Mouse (Mus musculus) intestine, embryonic 15.5 days (tissue): ENCODE data around the gene Aoc2. TPM values are rescaled to one million over a fixed set of nuclear protein-coding genes. Genes with fewer than 3 reads are reported as not detected.
A peak's percentile ranks its signal among the peaks of the same experiment; 100 is the strongest.

ENCODE experiments used
- ATAC-seq: fragments of 200-750 bp; cut with Nextera tagmentation; 2 replicates; pipeline ENCODE4 v1.8.0; 2017; ENCODE audit warnings: moderate TSS enrichment, moderate library complexity
- H3K27ac ChIP-seq: fragments of 300-500 bp; sonication (generic); 2 replicates; pipeline ENCODE4 v1.5.1; 2015; ENCODE audit warnings: mild to moderate bottlenecking, inconsistent platforms
- H3K27me3 ChIP-seq: fragments of 300-500 bp; sonication (generic); replicated peaks from 2 replicates; pipeline ENCODE4 v1.6.1; 2015; ENCODE audit warnings: inconsistent platforms
- H3K36me3 ChIP-seq: fragments of 300-500 bp; sonication (generic); 2 replicates; pipeline ENCODE4 v1.6.1; 2015; ENCODE audit warnings: inconsistent platforms
- H3K4me1 ChIP-seq: fragments of 300-500 bp; sonication (generic); replicated peaks from 2 replicates; pipeline ENCODE4 v1.6.1; 2015; ENCODE audit warnings: inconsistent platforms
- H3K4me2 ChIP-seq: fragments of 300-500 bp; sonication (generic); replicated peaks from 2 replicates; pipeline ENCODE4 v1.6.1; 2015; ENCODE audit warnings: mild to moderate bottlenecking, inconsistent platforms
- H3K4me3 ChIP-seq: fragments of 300-500 bp; sonication (generic); replicated peaks from 2 replicates; pipeline ENCODE4 v1.5.1; 2015; ENCODE audit warnings: inconsistent platforms
- H3K9ac ChIP-seq: fragments of 300-500 bp; sonication (generic); 2 replicates; pipeline ENCODE4 v1.6.1; 2015; ENCODE audit warnings: inconsistent platforms
- H3K9me3 ChIP-seq: fragments of 300-500 bp; sonication (generic); 2 replicates; pipeline ENCODE4 v1.6.1; 2016; ENCODE audit warnings: inconsistent platforms
- WGBS: fragments of 180-500 bp; shearing (Covaris S2); methylation state at CpG from one replicate; pipeline ENCODE4 v1.1.7; 2015; 5-methylcytosine and 5-hydroxymethylcytosine counted together
- polyA plus RNA-seq: library from polyadenylated mRNA; unstranded; fragments of >200 nt; fragmentation: Nextera tagmentation; extraction: Ambion mirVana; gene quantifications from 2 replicates; pipeline ENCODE4 v1.2.1, GENCODE M21; 2015

The Aoc2 gene
- polyA plus RNA-seq, 1 experiment from 2014 or later: 1.3 TPM

GRCm38 (mm10) chr11:101295191-101295590, 29.7 kb upstream of the Aoc2 start:
- 95% methylated on average over 8 of the region's 8 CpGs for WGBS
- H3K9ac ChIP-seq: no peak overlapping the region
- H3K4me2 ChIP-seq: no peak overlapping the region
- H3K4me3 ChIP-seq: no peak overlapping the region
- H3K4me1 ChIP-seq: no peaks in the 10 kb centered on the region
- H3K27ac ChIP-seq: no peak overlapping the region
- peaks cover 37% of the 10 kb centered on the region for H3K36me3 ChIP-seq
- ATAC-seq: no peak
- H3K27me3 ChIP-seq: no peaks in the 10 kb centered on the region
- no peaks in the 10 kb centered on the region for H3K9me3 ChIP-seq

- ATAC-seq: no peak
- Histone ChIP-seq H3K9ac (peak overlapping the region; percentile 93; the same call in 1 of the 2 replicates), H3K27me3 (no peaks in the 10 kb centered on the region), H3K4me2 (peak overlapping the region; percentile 93), H3K36me3 (peaks cover 13% of the 10 kb centered on the region; the same call in 1 of the 2 replicates), H3K27ac (no peak overlapping the region), H3K4me1 (peaks cover 14% of the 10 kb centered on the region), H3K4me3 (peak overlapping the region; percentile 93), H3K9me3 (no peaks in the 10 kb centered on the region)
- 61% methylated on average over 7 of the region's 7 CpGs for WGBS
Measured at GRCm38 (mm10) chr11:101300881-101301280, 24.0 kb upstream of the Aoc2 start.

GRCm38 (mm10) chr11:101301299-101302003, 23.4 kb upstream of the Aoc2 start:
- Histone ChIP-seq H3K27me3 (no peaks in the 10 kb centered on the region), H3K9me3 (no peaks in the 10 kb centered on the region), H3K4me1 (peaks cover 14% of the 10 kb centered on the region), H3K9ac (peak overlapping the region; percentile 93), H3K36me3 (0 out of 2 replicates have a peak, but pooled peaks cover 12% of the 10 kb centered on the region), H3K4me3 (peak overlapping the region; percentile 93), H3K4me2 (peak overlapping the region; percentile 93), H3K27ac (0 out of 2 replicates have a peak overlapping the region, but pooled peaks have one; percentile 54)
- ATAC-seq: no peak
- 11% methylated on average over 26 of the region's 26 CpGs for WGBS

DNA sequence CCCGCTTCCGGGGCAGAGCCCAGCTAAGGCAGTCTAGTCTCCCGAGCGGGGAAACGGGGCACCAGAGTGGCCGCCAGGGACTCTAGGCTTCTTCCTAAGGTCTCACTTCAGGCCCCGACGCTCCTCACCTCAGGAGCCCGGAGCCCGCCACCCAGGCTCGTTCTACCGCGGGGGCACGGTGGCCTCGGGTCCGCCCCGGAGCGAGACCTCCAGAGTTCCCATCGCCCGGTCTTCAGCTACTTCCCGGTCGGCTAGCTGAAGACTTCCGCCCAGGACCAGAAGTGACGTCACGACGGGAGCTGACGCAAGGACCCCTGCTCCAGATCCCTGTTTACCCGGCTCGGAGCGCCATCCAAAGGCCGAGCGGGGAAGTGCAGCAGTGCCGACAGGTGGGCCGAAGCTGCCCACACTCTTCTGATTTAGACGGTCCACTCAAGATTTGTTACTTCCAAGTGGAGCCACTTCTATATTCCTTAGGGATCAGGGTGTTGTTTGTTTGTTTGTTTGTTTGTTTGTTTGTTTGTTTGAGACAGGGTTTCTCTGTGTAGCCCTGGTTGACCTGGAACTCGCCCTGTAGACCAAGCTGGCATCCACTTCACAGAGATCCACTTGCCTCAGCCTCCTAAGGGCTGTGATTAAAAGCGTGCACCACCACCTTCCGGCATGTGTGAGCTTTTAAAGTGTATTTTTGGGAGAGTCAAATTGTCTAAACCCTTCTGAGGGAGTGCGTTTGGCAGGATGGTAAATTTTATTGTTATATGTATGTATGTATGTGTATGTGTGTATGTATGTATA, 22.7 kb upstream of the Aoc2 start, which contains the start of gene Becn1:
Gene Becn1, minus strand, starts transcription at position 283 of the 795 bp plus-strand sequence.
- Histone ChIP-seq H3K4me1 (peaks cover 14% of the 10 kb centered on the region), H3K27ac (peak within 1 kb of the TSS; percentile 54; the same call in 1 of the 2 replicates), H3K36me3 (0 out of 2 replicates have a peak, but pooled peaks cover 11% of the 10 kb centered on the region), H3K27me3 (no peaks in the 10 kb centered on the region), H3K9me3 (no peaks in the 10 kb centered on the region), H3K4me2 (peak within 1 kb of the TSS; percentile 93), H3K4me3 (peak within 1 kb of the TSS; percentile 93), H3K9ac (peak within 1 kb of the TSS; percentile 93)
- 6% methylated on average over 39 of the region's 39 CpGs for WGBS
- peak; percentile 96 for ATAC-seq

DNA sequence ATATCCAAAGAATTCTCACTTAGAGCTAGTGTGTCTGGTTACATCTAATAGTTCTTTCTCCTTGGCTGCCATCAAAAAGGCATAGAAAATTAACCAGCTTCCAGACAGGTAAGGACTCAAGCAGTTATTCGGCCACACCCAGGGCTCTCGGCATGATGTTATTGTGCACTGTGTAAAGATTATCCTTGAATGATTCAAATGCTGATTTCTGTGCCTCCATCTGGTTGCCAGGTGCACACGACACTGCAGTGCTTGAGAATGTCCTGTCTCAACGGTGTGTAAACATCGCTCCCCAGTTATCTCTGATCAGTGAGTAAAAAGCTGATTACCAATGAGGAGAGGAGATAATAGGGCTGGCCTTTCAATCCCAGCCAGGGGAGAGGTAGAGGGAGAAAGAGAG, 17.1 kb upstream of the Aoc2 start:
- H3K4me2 ChIP-seq: no peak overlapping the region
- no peaks in the 10 kb centered on the region for H3K36me3 ChIP-seq
- no peak overlapping the region for H3K4me3 ChIP-seq
- no peaks in the 10 kb centered on the region for H3K4me1 ChIP-seq
- 24% methylated on average over 5 of the region's 5 CpGs for WGBS
- H3K9ac ChIP-seq: no peak overlapping the region
- ATAC-seq: peak; percentile 58
- H3K27me3 ChIP-seq: no peaks in the 10 kb centered on the region
- H3K27ac ChIP-seq: no peak overlapping the region
- H3K9me3 ChIP-seq: no peaks in the 10 kb centered on the region

DNA sequence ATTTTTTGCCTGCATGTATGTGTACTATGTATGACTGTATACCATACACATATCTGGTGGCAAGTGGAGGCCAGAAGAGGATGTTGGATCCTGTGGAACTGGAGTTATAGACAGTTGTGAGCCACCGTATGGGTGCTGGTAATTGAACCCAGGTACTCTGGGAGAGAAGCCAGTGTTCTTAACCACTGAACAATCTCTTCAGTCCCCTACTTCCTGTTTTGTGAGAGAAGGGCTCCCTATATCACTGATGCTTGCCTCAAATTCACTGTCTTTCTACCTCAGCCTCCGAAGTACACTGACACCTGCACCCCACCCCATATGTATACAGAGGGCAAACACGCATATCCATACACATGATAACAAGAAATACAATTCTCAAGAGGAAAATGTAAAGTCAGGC, 13.8 kb upstream of the Aoc2 start:
- no peak for ATAC-seq
- no peak overlapping the region for H3K9ac ChIP-seq
- H3K4me2 ChIP-seq: no peak overlapping the region
- H3K4me3 ChIP-seq: no peak overlapping the region
- H3K27me3 ChIP-seq: no peaks in the 10 kb centered on the region
- H3K27ac ChIP-seq: no peak overlapping the region
- H3K4me1 ChIP-seq: no peaks in the 10 kb centered on the region
- no peaks in the 10 kb centered on the region for H3K36me3 ChIP-seq
- 87% methylated on average over 3 of the region's 3 CpGs for WGBS
- H3K9me3 ChIP-seq: no peaks in the 10 kb centered on the region

DNA sequence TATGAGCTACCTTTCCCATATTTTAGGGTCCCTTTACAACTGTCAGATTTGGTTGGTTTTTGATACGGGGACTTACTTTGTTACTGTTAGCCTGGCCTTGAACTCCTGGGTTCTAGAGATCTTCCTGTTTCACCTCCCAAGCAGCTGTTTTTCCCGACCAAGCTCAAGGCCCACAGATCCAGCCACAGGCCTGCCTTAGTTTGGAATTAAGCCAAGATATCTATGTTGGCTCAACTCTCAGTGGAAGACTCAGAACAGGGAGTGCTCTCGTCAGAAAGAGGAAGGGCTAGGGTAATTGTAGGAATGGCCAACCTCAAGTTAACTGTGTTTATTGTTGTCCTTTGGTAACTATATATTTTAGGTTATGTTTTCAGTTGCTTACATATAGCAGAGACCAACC, 12.7 kb upstream of the Aoc2 start:
- no peaks in the 10 kb centered on the region for H3K27me3 ChIP-seq
- 50% methylated on average over 3 of the region's 3 CpGs for WGBS
- no peak overlapping the region for H3K4me2 ChIP-seq
- no peak overlapping the region for H3K4me3 ChIP-seq
- H3K9ac ChIP-seq: no peak overlapping the region
- no peaks in the 10 kb centered on the region; the same call in 1 of the 2 replicates for H3K4me1 ChIP-seq
- H3K36me3 ChIP-seq: no peaks in the 10 kb centered on the region
- H3K9me3 ChIP-seq: no peaks in the 10 kb centered on the region
- ATAC-seq: no peak
- H3K27ac ChIP-seq: no peak overlapping the region

DNA sequence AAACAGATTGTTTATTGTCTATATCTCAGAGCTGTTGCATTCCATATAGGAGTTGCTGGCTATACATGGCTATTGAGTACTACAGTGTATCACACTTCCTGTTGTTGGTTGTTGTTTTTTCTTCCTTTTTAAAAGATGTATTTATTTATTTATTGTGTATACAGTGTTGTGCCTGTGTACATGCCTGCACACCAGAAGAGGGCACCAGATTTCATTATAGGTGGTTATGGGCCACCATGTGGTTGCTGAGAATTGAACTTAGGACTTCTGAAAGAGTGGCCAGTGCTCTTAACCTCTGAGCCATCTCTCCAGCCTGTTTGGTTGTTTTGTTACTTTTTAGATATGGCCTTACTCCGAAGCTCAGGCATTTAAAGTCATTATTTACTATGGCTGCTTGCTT, 10.3 kb upstream of the Aoc2 start:
- Histone ChIP-seq H3K4me3 (no peak overlapping the region), H3K27me3 (no peaks in the 10 kb centered on the region), H3K9me3 (no peaks in the 10 kb centered on the region), H3K36me3 (peaks cover 9% of the 10 kb centered on the region), H3K9ac (no peak overlapping the region), H3K4me1 (peaks cover 7% of the 10 kb centered on the region; the same call in 1 of the 2 replicates), H3K27ac (no peak overlapping the region), H3K4me2 (no peak overlapping the region)
- no peak for ATAC-seq
- 100% methylated on average over 1 of the region's 1 CpGs for WGBS

DNA sequence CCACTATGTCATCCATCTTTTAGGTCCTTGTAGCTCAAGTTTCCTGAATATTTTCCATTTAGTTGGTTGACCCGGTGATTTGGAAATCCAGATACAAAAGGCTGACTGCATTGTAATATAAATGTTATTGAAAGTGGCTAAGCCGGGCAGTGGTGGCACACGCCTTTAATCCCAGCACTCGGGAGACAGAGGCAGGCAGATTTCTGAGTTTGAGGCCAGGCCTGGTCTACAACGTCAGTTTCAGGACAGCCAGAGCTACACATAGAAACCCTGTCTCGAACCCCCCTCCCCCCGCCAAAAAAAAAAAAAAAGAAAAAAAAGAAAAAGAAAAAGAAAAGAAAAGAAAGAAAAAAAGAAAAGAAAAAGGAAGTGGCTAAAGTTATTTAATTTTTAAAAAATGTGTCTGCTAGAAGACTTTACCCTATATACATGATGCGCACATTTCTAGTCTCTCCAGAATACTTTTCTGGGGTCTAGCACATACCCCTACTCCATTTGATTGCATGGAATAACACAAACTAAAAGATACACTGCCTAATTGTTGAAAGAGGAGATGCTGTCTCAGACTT, 9.7 kb upstream of the Aoc2 start:
- Histone ChIP-seq H3K4me1 (peaks cover 7% of the 10 kb centered on the region; the same call in 1 of the 2 replicates), H3K9ac (peak overlapping the region; percentile 94), H3K36me3 (peaks cover 15% of the 10 kb centered on the region), H3K27ac (peak overlapping the region; percentile 83; the same call in 1 of the 2 replicates), H3K4me3 (peak overlapping the region; percentile 99), H3K9me3 (no peaks in the 10 kb centered on the region), H3K4me2 (peak overlapping the region; percentile 88), H3K27me3 (no peaks in the 10 kb centered on the region)
- no peak for ATAC-seq
- 82% methylated on average over 8 of the region's 8 CpGs for WGBS

- under 1% methylated on average over 62 of the region's 62 CpGs for WGBS
- H3K9ac ChIP-seq: peak within 1 kb of the TSS; percentile 94
- ATAC-seq: peak; percentile 95
- H3K36me3 ChIP-seq: peaks cover 21% of the 10 kb centered on the region
- H3K27ac ChIP-seq: peak within 1 kb of the TSS; percentile 83
- no peaks in the 10 kb centered on the region for H3K27me3 ChIP-seq
- no peaks in the 10 kb centered on the region for H3K9me3 ChIP-seq
- peaks cover 7% of the 10 kb centered on the region; the same call in 1 of the 2 replicates for H3K4me1 ChIP-seq
- H3K4me2 ChIP-seq: peak within 1 kb of the TSS; percentile 88
- peak within 1 kb of the TSS; percentile 99 for H3K4me3 ChIP-seq
Measured at GRCm38 (mm10) chr11:101315665-101316500, 9.0 kb upstream of the Aoc2 start, which contains the start of gene Psme3. TSS of gene Psme3 (plus strand) at chr11:101316213.

- no peaks in the 10 kb centered on the region for H3K27me3 ChIP-seq
- H3K4me3 ChIP-seq: peak overlapping the region; percentile 99
- H3K36me3 ChIP-seq: peaks cover 25% of the 10 kb centered on the region
- ATAC-seq: peak; percentile 62
- WGBS: under 1% methylated on average over 17 of the region's 17 CpGs
- peaks cover 7% of the 10 kb centered on the region; the same call in 1 of the 2 replicates for H3K4me1 ChIP-seq
- H3K9ac ChIP-seq: peak overlapping the region; percentile 94
- peak overlapping the region; percentile 88 for H3K4me2 ChIP-seq
- no peaks in the 10 kb centered on the region for H3K9me3 ChIP-seq
- H3K27ac ChIP-seq: peak overlapping the region; percentile 83; the same call in 1 of the 2 replicates
Measured at GRCm38 (mm10) chr11:101316501-101316917, 8.4 kb upstream of the Aoc2 start.
